Mouse (Mus musculus) E14TG2a.4 (cell line): ENCODE measurements around the gene Ccdc60.

Experiments used
- CTCF ChIP-seq: conservative IDR thresholded peaks from 2 replicates; pipeline ENCODE4 v1.5.1; 2014; ENCODE audit warnings: low read length
- NANOG ChIP-seq: IDR thresholded peaks from 2 replicates; pipeline ENCODE4 v1.6.1; 2014; ENCODE audit warnings: borderline replicate concordance, low read length, mixed read lengths
- POU5F1 ChIP-seq: IDR thresholded peaks from 2 replicates; pipeline ENCODE4 v1.6.1; 2014; ENCODE audit warnings: low read length, borderline replicate concordance

DNA sequence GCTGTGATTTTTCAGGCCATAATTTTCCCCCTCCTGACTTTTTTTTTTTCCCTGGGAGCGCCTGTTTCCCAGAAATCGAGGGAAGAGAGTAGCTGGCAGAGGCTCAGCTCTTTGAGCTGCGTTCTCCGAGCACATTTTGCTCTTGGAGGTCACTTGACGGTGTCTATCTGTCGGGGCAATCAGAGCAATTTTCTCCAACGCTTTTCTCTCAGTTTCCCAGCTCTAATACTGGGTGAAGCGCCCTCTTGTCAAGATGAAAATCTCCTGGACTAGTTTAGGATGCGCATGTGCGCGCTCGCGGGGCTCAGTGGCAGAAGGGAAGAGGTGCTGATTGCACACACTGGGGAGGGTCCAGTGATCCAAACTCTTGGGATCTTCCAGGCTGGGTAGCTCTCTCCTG is 121.8 kb downstream of the Ccdc60 start:
- TF ChIP-seq CTCF (no peak), NANOG (no peak), POU5F1 (no peak)
